Mouse (Mus musculus): Measurements from ENCODE around the gene Fbln2.

DNA sequence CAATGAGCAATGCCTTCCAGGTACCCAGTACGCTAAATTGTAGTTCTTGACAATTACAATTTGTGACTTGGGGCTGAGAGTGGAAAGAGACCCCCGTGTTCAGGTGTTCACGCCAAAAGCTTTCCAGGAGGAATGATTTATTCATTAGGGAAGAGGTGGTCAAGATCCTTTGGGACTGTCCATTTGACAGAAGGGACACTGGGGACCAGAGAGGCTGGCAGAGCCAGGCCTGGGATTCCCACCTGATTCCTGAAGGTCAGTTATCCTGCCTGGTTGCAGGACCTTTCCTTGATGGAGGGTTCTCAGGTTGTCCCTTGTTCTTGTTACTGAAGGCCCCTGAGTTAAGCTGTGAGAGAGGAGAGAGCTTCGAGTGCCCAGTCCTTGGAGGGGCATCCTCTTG, 74.9 kb downstream of the Fbln2 start:
- no peak for TF ChIP-seq CTCF (IDR thresholded peaks at IDR 0.05; ENCODE audit: control insufficient read depth, insufficient read depth, insufficient replicate concordance, low read depth, low read length)
- TF ChIP-seq POLR2A (IDR thresholded peaks at IDR 0.05; ENCODE audit: control insufficient read depth, low read depth, low read length): no peak
